Mouse (Mus musculus): ENCODE data around the gene C87436.

DNA sequence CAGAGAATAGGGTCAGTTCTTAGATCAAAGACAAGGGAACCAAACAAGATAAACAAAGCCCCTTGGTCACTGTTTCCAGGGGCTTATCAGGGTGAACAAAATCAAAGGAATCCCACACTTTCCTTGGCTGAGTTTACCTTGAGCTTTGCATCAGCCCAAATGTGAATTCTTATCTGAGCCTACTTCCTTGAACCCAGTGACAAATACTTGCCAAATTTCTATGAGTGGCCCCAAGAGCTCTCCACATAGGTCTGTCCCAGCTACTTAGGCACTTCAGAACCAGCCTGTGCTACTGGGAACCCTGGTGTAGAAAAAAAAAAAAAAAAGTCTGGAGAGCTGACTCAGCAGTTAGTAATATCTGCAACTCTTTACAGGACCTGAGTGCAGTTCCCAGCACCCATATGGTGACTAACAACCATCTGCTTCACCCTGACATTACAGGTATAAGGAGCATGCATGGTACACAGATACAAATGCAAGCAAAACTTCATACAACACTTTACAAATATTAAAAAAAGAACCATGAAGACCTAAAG is 36.5 kb downstream of the C87436 start:
- TF ChIP-seq CTCF (IDR thresholded peaks at IDR 0.05; ENCODE audit: borderline replicate concordance, extremely low read depth, insufficient read depth, insufficient read length) (no peak), POLR2A (IDR thresholded peaks at IDR 0.05; ENCODE audit: borderline replicate concordance, extremely low read depth, insufficient read depth, insufficient read length, poor library complexity, severe bottlenecking) (no peak)

Data from brain, embryonic 14.5 days (tissue).